Mouse (Mus musculus) E14TG2a.4 (cell line): ENCODE measurements at regions not wholly inside any gene's neighbourhood (a gene's known extent, or its start where the extent isn't known, plus 50 kb on each side); places are given as distances from the start of the nearest gene placed in this dataset.

ENCODE experiments used
- CTCF ChIP-seq: conservative IDR thresholded peaks from 2 replicates; pipeline ENCODE4 v1.5.1; 2014; ENCODE audit warnings: low read length
- NANOG ChIP-seq: IDR thresholded peaks from 2 replicates; pipeline ENCODE4 v1.6.1; 2014; ENCODE audit warnings: borderline replicate concordance, low read length, mixed read lengths
- POU5F1 ChIP-seq: IDR thresholded peaks from 2 replicates; pipeline ENCODE4 v1.6.1; 2014; ENCODE audit warnings: low read length, borderline replicate concordance

DNA sequence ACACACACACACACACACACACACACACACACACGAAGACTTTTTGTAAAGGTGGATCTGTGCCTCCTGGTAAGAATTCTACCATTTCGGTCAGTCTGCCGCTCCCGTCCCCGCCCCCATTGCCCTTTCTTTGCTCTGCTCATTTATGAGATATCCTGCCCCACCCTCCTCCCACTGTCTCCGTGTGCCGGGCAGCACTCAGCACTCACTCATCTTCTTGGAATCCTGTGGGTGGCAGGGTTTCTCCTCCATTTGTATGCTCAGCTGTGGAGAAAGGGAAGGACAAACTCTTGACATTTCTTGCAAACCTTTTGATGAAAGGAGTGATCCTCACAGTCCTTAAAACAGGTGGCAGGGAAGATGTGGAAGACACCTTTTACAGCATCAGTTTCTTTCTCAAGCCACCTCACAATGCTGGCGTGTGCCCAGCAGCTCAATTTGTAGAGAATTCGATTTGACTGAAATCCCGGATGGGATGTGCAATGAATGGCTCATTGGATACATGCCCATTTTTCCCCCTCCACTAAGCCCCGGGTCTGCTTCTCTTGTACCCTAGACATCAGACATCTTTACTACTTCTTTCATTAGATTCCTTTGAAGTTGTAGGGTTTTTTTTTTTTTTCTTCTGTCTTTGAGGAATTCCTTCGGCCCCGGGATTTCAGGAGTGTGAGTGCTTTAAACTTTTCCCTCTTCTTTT lies 112.6 kb upstream of the 4933415F23Rik start:
- TF ChIP-seq CTCF (no peak), POU5F1 (no peak), NANOG (no peak)
